Mouse (Mus musculus) sigmoid colon, adult 10 weeks (tissue): ENCODE results near the gene Atp1a2. TPM values are rescaled to one million over a fixed set of nuclear protein-coding genes. Genes with fewer than 3 reads are reported as not detected.

Experiments used
- polyA plus RNA-seq: library from polyadenylated mRNA; stranded (reverse); fragments of 350-450 nt; fragmentation: Illumina TruSeq; extraction: RNeasy Lipid Tissue Mini Kit (QIAGEN cat#74804); gene quantifications from one replicate; pipeline ENCODE4 v1.2.3, GENCODE M21; 2014; ENCODE audit warnings: low read depth, low replicate concordance

Gene Atp1a2
- 4.4 TPM for polyA plus RNA-seq

DNA sequence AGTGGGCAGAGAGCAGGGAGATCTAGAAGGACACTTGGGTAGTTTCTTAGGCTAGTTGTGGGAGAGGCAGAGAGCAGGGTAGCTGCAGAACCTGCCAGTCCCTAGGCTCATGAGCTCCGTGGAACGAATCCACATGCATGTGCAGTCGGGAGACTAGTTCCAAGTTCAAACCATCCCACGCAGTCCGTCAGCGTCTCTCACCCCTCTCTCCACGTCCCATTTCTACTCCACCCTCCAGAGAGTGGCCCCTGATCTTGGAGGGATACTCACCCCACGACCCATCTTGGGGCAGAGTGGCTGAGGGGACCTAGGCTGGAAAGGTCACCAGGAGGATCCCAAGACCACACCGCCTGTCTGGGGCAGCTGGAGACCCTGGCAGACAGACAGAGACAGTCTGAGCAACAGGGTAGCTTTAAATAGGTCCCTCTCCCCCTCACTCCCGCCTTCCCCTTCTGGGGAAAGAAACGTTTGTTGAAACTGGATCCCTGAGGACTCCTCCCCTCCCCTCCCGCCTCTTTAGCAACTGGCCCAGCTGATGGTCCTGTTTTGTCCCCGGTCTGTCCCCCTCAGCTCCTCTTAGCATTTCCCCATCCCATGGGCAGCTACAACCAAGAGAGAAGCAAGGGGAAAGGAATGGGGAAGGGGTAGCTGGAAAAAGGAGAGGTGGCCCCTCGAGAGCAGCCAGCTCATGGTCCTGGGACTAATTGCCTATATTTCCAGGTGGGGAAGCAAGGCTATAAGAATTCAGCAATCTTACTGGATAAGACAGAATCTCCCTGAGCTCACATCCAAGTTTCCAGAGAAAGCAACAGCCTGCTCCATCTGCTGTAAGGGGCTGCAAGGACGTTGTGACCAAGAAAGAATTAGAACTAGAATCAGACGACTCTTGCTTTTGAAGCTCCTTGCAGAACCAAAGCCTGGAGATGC is at the start of gene Atp1a2:
Gene Atp1a2, minus strand, starts transcription at position 454 of the 927 bp plus-strand sequence.

GRCm38 (mm10) chr1:172340729-172341321 is 43.0 kb upstream of the Atp1a2 start, which contains the start of gene Kcnj10:
Gene Kcnj10, plus strand, starts transcription at chr1:172341210.

DNA sequence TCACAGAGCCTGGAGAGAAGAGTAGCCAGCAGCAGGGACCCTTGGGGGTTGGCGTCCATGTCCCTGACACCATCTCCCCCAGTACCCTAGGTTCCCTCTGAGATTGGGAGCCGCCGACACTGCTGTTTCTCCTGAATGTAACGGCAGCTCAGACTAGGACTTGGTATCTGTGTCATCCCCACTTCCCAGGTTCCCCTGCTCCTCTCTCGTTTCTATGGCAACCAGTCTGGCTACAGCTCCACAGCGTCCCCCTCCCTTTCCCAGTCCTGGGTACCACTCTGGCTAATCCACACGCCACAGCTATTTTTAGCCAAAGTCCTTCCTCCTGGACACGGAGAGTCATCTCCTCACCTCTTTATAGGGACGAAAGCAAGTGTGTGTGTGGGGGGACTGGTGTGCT is 31.3 kb upstream of the Atp1a2 start, which contains the start of gene Kcnj9:
Gene Kcnj9, minus strand, starts transcription at position 188 of the 400 bp plus-strand sequence.

DNA sequence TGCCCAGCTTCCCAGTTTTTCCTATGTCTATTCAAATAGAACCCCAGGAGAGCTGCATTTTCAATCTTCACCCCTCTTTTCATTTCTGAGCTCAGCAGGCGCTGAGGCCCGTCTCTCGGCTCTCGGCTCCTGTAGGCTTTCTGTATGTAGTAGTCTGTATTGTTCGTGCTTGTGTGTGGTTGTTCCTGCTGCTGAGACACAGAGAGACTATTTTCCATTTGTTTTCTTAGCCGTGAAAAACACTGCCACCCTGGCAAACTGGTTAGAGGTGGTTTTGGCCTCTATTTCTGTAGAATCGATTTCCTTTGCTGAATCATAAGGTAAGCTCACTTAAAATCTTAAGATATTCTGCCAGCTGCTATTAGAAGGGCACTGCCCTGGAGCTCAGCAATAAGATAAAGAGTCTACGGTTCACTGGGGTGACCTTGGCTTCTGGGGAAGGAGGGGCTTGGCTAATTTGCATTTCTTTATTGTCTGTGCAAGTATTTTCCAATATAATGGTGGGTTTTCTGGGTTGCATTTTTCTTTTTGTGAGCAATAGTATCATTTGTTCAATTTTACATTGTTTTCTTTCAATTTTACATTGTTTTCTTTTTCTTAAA is 36.3 kb downstream of the Atp1a2 start, which contains the start of gene Igsf8:
Gene Igsf8, plus strand, starts transcription at position 165 of the 602 bp plus-strand sequence.

GRCm38 (mm10) chr1:172258314-172258713 is 39.5 kb downstream of the Atp1a2 start, which contains the start of gene Atp1a4:
Gene Atp1a4, minus strand, starts transcription at chr1:172258414.

Other genes with a start within 250 kb of the Atp1a2 start
- not detected for gene Nhlh1, start 240.5 kb downstream of the Atp1a2 start, polyA plus RNA-seq
- 180 TPM for gene Copa, start 215.5 kb downstream of the Atp1a2 start, polyA plus RNA-seq
- 38.8 TPM for gene Ncstn, start 215.3 kb downstream of the Atp1a2 start, polyA plus RNA-seq
- 40.4 TPM for gene Pex19, start 171.3 kb downstream of the Atp1a2 start, polyA plus RNA-seq
- 74.0 TPM for gene Dcaf8, start 150.0 kb downstream of the Atp1a2 start, polyA plus RNA-seq
- 36.7 TPM for gene Pea15a, start 91.3 kb downstream of the Atp1a2 start, polyA plus RNA-seq
- 0.63 TPM for gene Casq1, start 78.2 kb downstream of the Atp1a2 start, polyA plus RNA-seq
- gene Atp1a4, start 39.6 kb downstream of the Atp1a2 start, polyA plus RNA-seq: not detected
- gene Igsf8, start 36.4 kb downstream of the Atp1a2 start, polyA plus RNA-seq: 1.1 TPM
- not detected for gene Kcnj9, start 31.3 kb upstream of the Atp1a2 start, polyA plus RNA-seq
- gene Kcnj10, start 43.1 kb upstream of the Atp1a2 start, polyA plus RNA-seq: 2.6 TPM
- gene Pigm, start 78.5 kb upstream of the Atp1a2 start, polyA plus RNA-seq: 33.9 TPM
- 1.1 TPM for gene Slamf9, start 177.3 kb upstream of the Atp1a2 start, polyA plus RNA-seq
- 5.1 TPM for gene Igsf9, start 183.7 kb upstream of the Atp1a2 start, polyA plus RNA-seq
- gene Tagln2, start 202.0 kb upstream of the Atp1a2 start, polyA plus RNA-seq: 81.6 TPM
- gene Cfap45, start 222.7 kb upstream of the Atp1a2 start, polyA plus RNA-seq: 3.1 TPM